8 mouse cellular contexts compared by ENCODE assay signal in genomic region chr7:29155196-29155837, GRCm38 (mm10). TPM values are rescaled to one million over a fixed set of nuclear protein-coding genes. Genes with fewer than 3 reads are reported as not detected.
DNase-seq lines count a peak whose midpoint lies in the region; ATAC-seq and TF ChIP-seq lines count a peak whose summit lies in the region.

No protein-coding gene starts in this region.

- H3K4me3 ChIP-seq in MEL (ENCODE audit: control insufficient read depth in 1 of 2, insufficient read depth in 1 of 2, low read depth in 2 of 2, low read length in 2 of 2): peak overlapping the region; percentile 75 to 80
- peak overlapping the region; percentile 77 for H3K4me3 ChIP-seq in forebrain, embryonic 16.5 days (replicated peaks; ENCODE audit: low read length)
- peak overlapping the region; percentile 98 for H3K4me3 ChIP-seq in layer of hippocampus, adult 2 months
- peak overlapping the region; percentile 87 for H3K4me3 ChIP-seq in lung, adult 2 months (replicated peaks; ENCODE audit: extremely low read depth, low read depth, low read length)
- peak overlapping the region; percentile 64 for H3K4me3 ChIP-seq in thymus, adult 2 months (ENCODE audit: control insufficient read depth, insufficient read depth, low read length)

- no peak for TF ChIP-seq EP300 in MEL (IDR thresholded peaks at IDR 0.05; ENCODE audit: low read depth in 1 of 2, low read length in 2 of 2)

- H3K9ac ChIP-seq in MEL (ENCODE audit: control insufficient read depth, low read depth, low read length, poor library complexity, severe bottlenecking): peak overlapping the region; percentile 72
- peak overlapping the region; percentile 81 for H3K9ac ChIP-seq in forebrain, embryonic 16.5 days (replicated peaks; ENCODE audit: low read depth, low read length)

- intact Hi-C loops in heart, postnatal 36 days (cut with DNase I): no loop called here

- WGBS in forebrain, embryonic 16.5 days: 6% methylated on average over 35 of the region's 37 CpGs
- WGBS in lung, adult 2 months: 9% methylated on average over 37 of the region's 37 CpGs
- 11% methylated on average over 33 of the region's 37 CpGs for WGBS in thymus, adult 2 months

- peak; percentile 90 for DNase-seq in MEL (ENCODE audit: low read depth, low spot score)
- DNase-seq in cerebellum, adult 18-20 months: peak; percentile 95 to 96
- DNase-seq in heart, postnatal 36 days: peak; percentile 87 to 88
- DNase-seq in layer of hippocampus, adult 2 months (ENCODE audit: low spot score in 2 of 2): peak; percentile 88 to 92
- peak; percentile 86 for DNase-seq in lung, adult 2 months
- DNase-seq in ovary, adult 18-20 months (ENCODE audit: low spot score): peak; percentile 79
- DNase-seq in thymus, adult 2 months: peak; percentile 84

- no peaks in the 10 kb centered on the region for H3K9me3 ChIP-seq in MEL (replicated peaks; ENCODE audit: insufficient read depth, low read length)
- H3K9me3 ChIP-seq in forebrain, embryonic 16.5 days (ENCODE audit: control insufficient read depth, low read length): no peaks in the 10 kb centered on the region

- TF ChIP-seq RAD21 in MEL (IDR thresholded peaks at IDR 0.05; ENCODE audit: low read depth, low read length): no peak

- peak overlapping the region; percentile 84 for H3K4me2 ChIP-seq in forebrain, embryonic 16.5 days (ENCODE audit: low read length)

- H3K36me3 ChIP-seq in MEL (ENCODE audit: control insufficient read depth in 1 of 2, insufficient read depth in 2 of 2, low read length in 2 of 2): no peaks in the 10 kb centered on the region; a peak in 1 of 4 replicates
- H3K36me3 ChIP-seq in forebrain, embryonic 16.5 days (ENCODE audit: control insufficient read depth, insufficient read depth): no peaks in the 10 kb centered on the region
- no peaks in the 10 kb centered on the region for H3K36me3 ChIP-seq in thymus, adult 2 months (ENCODE audit: control insufficient read depth, insufficient read depth, low read length)

- peak; percentile 7 to 73; a peak in 2 of 4 replicates for TF ChIP-seq POLR2A in MEL (IDR thresholded peaks at IDR 0.05; ENCODE audit: control insufficient read depth in 1 of 2, insufficient read depth in 1 of 2, low read depth in 1 of 2, low read length in 2 of 2, poor library complexity in 1 of 2)
- TF ChIP-seq POLR2A in lung, adult 2 months (IDR thresholded peaks at IDR 0.05; ENCODE audit: borderline replicate concordance, extremely low read depth, low read depth, low read length): peak; percentile 63; the same call in 1 of the 2 replicates
- TF ChIP-seq POLR2A in thymus, adult 2 months (IDR thresholded peaks at IDR 0.05; ENCODE audit: control insufficient read depth, extremely low read depth, insufficient read depth, low read length, poor library complexity): peak; percentile 36

- no peaks in the 10 kb centered on the region for H3K27me3 ChIP-seq in MEL (ENCODE audit: control insufficient read depth in 1 of 2, insufficient read depth in 2 of 2, low read length in 2 of 2)
- 0 out of 2 replicates have a peak, but pooled peaks cover 3% of the 10 kb centered on the region for H3K27me3 ChIP-seq in forebrain, embryonic 16.5 days (replicated peaks; ENCODE audit: control insufficient read depth, insufficient read depth, low read length)
- no peaks in the 10 kb centered on the region for H3K27me3 ChIP-seq in thymus, adult 2 months (ENCODE audit: control insufficient read depth, insufficient read depth, low read length)

- peak overlapping the region; percentile 8 for H3K27ac ChIP-seq in MEL (ENCODE audit: control insufficient read depth, low read depth, low read length)
- H3K27ac ChIP-seq in forebrain, embryonic 16.5 days (ENCODE audit: low read length): peak overlapping the region; percentile 89
- peak overlapping the region; percentile 98 for H3K27ac ChIP-seq in layer of hippocampus, adult 2 months
- H3K27ac ChIP-seq in thymus, adult 2 months (ENCODE audit: control insufficient read depth, insufficient read depth, low read length): peak overlapping the region; percentile 3; the same call in 1 of the 2 replicates

- TF ChIP-seq CTCF in MEL (IDR thresholded peaks at IDR 0.05 in 2 of 3, conservative IDR thresholded peaks at IDR 0.05 in 1 of 3; ENCODE audit: control insufficient read depth in 1 of 3, insufficient read depth in 1 of 3, low read depth in 2 of 3, low read length in 3 of 3, poor library complexity in 1 of 3, severe bottlenecking in 1 of 3): 0 out of 6 replicates have a peak, but pooled peaks of 1 of the 3 experiments have one; percentile 17
- peak; percentile 43 for TF ChIP-seq CTCF in layer of hippocampus, adult 2 months (conservative IDR thresholded peaks at IDR 0.05)
- TF ChIP-seq CTCF in lung, adult 2 months (IDR thresholded peaks at IDR 0.05; ENCODE audit: insufficient read depth, low read length): no peak
- TF ChIP-seq CTCF in thymus, adult 2 months (IDR thresholded peaks at IDR 0.05; ENCODE audit: borderline replicate concordance, control insufficient read depth, extremely low read depth, insufficient read depth, low read length, poor library complexity): no peak; the same call in 1 of the 2 replicates

- peaks cover 0 to 11% of the 10 kb centered on the region in 2 experiments; a peak in 1 of 4 replicates for H3K4me1 ChIP-seq in MEL (ENCODE audit: control insufficient read depth in 1 of 2, insufficient read depth in 2 of 2, low read length in 2 of 2)
- peaks cover 8% of the 10 kb centered on the region; the same call in 1 of the 2 replicates for H3K4me1 ChIP-seq in forebrain, embryonic 16.5 days (replicated peaks; ENCODE audit: control insufficient read depth, insufficient read depth, low read length)
- H3K4me1 ChIP-seq in lung, adult 2 months (ENCODE audit: control insufficient read depth, insufficient read depth, low read length): peaks cover 2% of the 10 kb centered on the region; the same call in 1 of the 2 replicates
- peaks cover 27% of the 10 kb centered on the region for H3K4me1 ChIP-seq in thymus, adult 2 months (replicated peaks; ENCODE audit: control insufficient read depth, insufficient read depth, low read length)

- no peaks in the 10 kb centered on the region; the same call in 1 of the 2 replicates for H3K79me2 ChIP-seq in MEL (ENCODE audit: control insufficient read depth, insufficient read depth, low read length, poor library complexity)

- peak; percentile 93 for ATAC-seq in forebrain, embryonic 16.5 days

TF ChIP-seq in MEL, 35 proteins besides CTCF, POLR2A, EP300 and RAD21 (continues in another document):
- peak; percentile 28; the same call in 1 of the 2 replicates for TF ChIP-seq ZMIZ1 (IDR thresholded peaks at IDR 0.05; ENCODE audit: low read depth, low read length)
- TF ChIP-seq TCF12 (IDR thresholded peaks at IDR 0.05; ENCODE audit: low read depth, low read length): 0 out of 2 replicates have a peak, but pooled peaks have one; percentile 22
- TF ChIP-seq USF1 (IDR thresholded peaks at IDR 0.05; ENCODE audit: low read depth, low read length): no peak
- TF ChIP-seq MAX (IDR thresholded peaks at IDR 0.05; ENCODE audit: low read length): 0 out of 2 replicates have a peak, but pooled peaks have one; percentile 29
- TF ChIP-seq MYC (IDR thresholded peaks at IDR 0.05; ENCODE audit: low read depth, low read length): no peak

RNA-seq across cellular contexts. Expression of gene Fam98c, which starts 0.7 kb away (rescaled TPM):
- total RNA-seq in MEL (2012; rRNA removed): 11.2 and 14.3 TPM in 2 replicates
- polyA plus RNA-seq in MEL (2012; ENCODE audit: insufficient read depth in 1 of 2, insufficient read length in 2 of 2, low read depth in 1 of 2, low replicate concordance in 2 of 2, missing spikeins in 1 of 2): 10 to 100 TPM in 1 of 2 experiments, not detected in 1; 32.0 TPM
- polyA plus RNA-seq in forebrain, embryonic 16.5 days (2015; fragmentation: Nextera tagmentation; extraction: Ambion mirVana): 19.8 and 21.9 TPM in 2 replicates
- total RNA-seq in heart, postnatal 36 days (2021): 10 to 100 TPM; 10.6 to 12.0 TPM
- 10 to 100 TPM; 28.1 to 29.3 TPM for total RNA-seq in layer of hippocampus, adult 2 months (2021)
- polyA plus RNA-seq in lung, adult 2 months (2012; rRNA removed): 46.0 and 47.7 TPM in 2 replicates
- polyA plus RNA-seq in thymus, adult 2 months (2012; rRNA removed): 88.8 and 92.3 TPM in 2 replicates

RNA-seq across cellular contexts. Expression of gene Ggn, which starts 14.7 kb away (rescaled TPM):
- 0.07 and 0.19 TPM in 2 replicates for total RNA-seq in MEL (2012; rRNA removed)
- polyA plus RNA-seq in MEL (2012; ENCODE audit: insufficient read depth in 1 of 2, insufficient read length in 2 of 2, low read depth in 1 of 2, low replicate concordance in 2 of 2, missing spikeins in 1 of 2): 1 to 10 TPM in 1 of 2 experiments, not detected in 1; 1.0 TPM
- 0.51 and 0.75 TPM in 2 replicates for polyA plus RNA-seq in forebrain, embryonic 16.5 days (2015; fragmentation: Nextera tagmentation; extraction: Ambion mirVana)
- under 1 TPM; 0.19 to 0.31 TPM for total RNA-seq in heart, postnatal 36 days (2021)
- under 1 TPM; 0.88 to 0.95 TPM for total RNA-seq in layer of hippocampus, adult 2 months (2021)
- 1.5 and 1.9 TPM in 2 replicates for polyA plus RNA-seq in lung, adult 2 months (2012; rRNA removed)
- 0.53 and 0.66 TPM in 2 replicates for polyA plus RNA-seq in thymus, adult 2 months (2012; rRNA removed)

RNA-seq across cellular contexts. Expression of gene Spred3, which starts 14.9 kb away (rescaled TPM):
- 0.42 and 0.62 TPM in 2 replicates for total RNA-seq in MEL (2012; rRNA removed)
- 1 to 10 TPM in 1 of 2 experiments, not detected in 1; 3.9 TPM for polyA plus RNA-seq in MEL (2012; ENCODE audit: insufficient read depth in 1 of 2, insufficient read length in 2 of 2, low read depth in 1 of 2, low replicate concordance in 2 of 2, missing spikeins in 1 of 2)
- 6.0 and 7.5 TPM in 2 replicates for polyA plus RNA-seq in forebrain, embryonic 16.5 days (2015; fragmentation: Nextera tagmentation; extraction: Ambion mirVana)
- under 1 TPM; 0.44 to 0.89 TPM for total RNA-seq in heart, postnatal 36 days (2021)
- total RNA-seq in layer of hippocampus, adult 2 months (2021): 10 to 100 TPM; 46.9 to 48.1 TPM
- 3.9 and 5.8 TPM in 2 replicates for polyA plus RNA-seq in lung, adult 2 months (2012; rRNA removed)
- polyA plus RNA-seq in thymus, adult 2 months (2012; rRNA removed): 2.2 and 2.7 TPM in 2 replicates

RNA-seq across cellular contexts. Expression of gene Rasgrp4, which starts 20.7 kb away (rescaled TPM):
- 0.46 and 0.56 TPM in 2 replicates for total RNA-seq in MEL (2012; rRNA removed)
- 1 to 10 TPM in 1 of 2 experiments, not detected in 1; 1.9 TPM for polyA plus RNA-seq in MEL (2012; ENCODE audit: insufficient read depth in 1 of 2, insufficient read length in 2 of 2, low read depth in 1 of 2, low replicate concordance in 2 of 2, missing spikeins in 1 of 2)
- 0.57 and 1.0 TPM in 2 replicates for polyA plus RNA-seq in forebrain, embryonic 16.5 days (2015; fragmentation: Nextera tagmentation; extraction: Ambion mirVana)
- total RNA-seq in heart, postnatal 36 days (2021): 1 to 10 TPM; 1.4 to 1.5 TPM
- total RNA-seq in layer of hippocampus, adult 2 months (2021): under 1 TPM; 0.91 to 0.97 TPM
- 15.0 and 19.7 TPM in 2 replicates for polyA plus RNA-seq in lung, adult 2 months (2012; rRNA removed)
- polyA plus RNA-seq in thymus, adult 2 months (2012; rRNA removed): 44.9 and 54.5 TPM in 2 replicates

RNA-seq across cellular contexts. Expression of gene Psmd8, which starts 25.2 kb away (rescaled TPM):
- 159 and 169 TPM in 2 replicates for total RNA-seq in MEL (2012; rRNA removed)
- 100 to 1,000 TPM in 1 of 2 experiments, not detected in 1; 196 TPM for polyA plus RNA-seq in MEL (2012; ENCODE audit: insufficient read depth in 1 of 2, insufficient read length in 2 of 2, low read depth in 1 of 2, low replicate concordance in 2 of 2, missing spikeins in 1 of 2)
- 267 and 277 TPM in 2 replicates for polyA plus RNA-seq in forebrain, embryonic 16.5 days (2015; fragmentation: Nextera tagmentation; extraction: Ambion mirVana)
- 100 to 1,000 TPM; 130 to 132 TPM for total RNA-seq in heart, postnatal 36 days (2021)
- total RNA-seq in layer of hippocampus, adult 2 months (2021): 100 to 1,000 TPM; 131 to 133 TPM
- polyA plus RNA-seq in lung, adult 2 months (2012; rRNA removed): 93.5 and 165 TPM in 2 replicates
- 254 and 284 TPM in 2 replicates for polyA plus RNA-seq in thymus, adult 2 months (2012; rRNA removed)

Comparison
In these comparisons a context has a peak if more than half of its experiments do, and no peak if none do; other contexts are left out.
1. Peak in every context shown above with its lines: DNase-seq, ATAC-seq, H3K4me3 ChIP-seq and H3K27ac ChIP-seq.
2. H3K27ac ChIP-seq: peak in every context shown above with its lines; median percentile 98 in layer of hippocampus, adult 2 months; 89 in forebrain, embryonic 16.5 days; 8 in MEL; 3 in thymus, adult 2 months.